Mouse (Mus musculus): ENCODE data around the gene Tagln2.

GRCm38 (mm10) chr1:172527431-172527830, 27.6 kb downstream of the Tagln2 start:
- TF ChIP-seq ZC3H11A (IDR thresholded peaks at IDR 0.05; ENCODE audit: borderline replicate concordance, low read depth, low read length) = no peak
- TF ChIP-seq CHD2 (IDR thresholded peaks at IDR 0.05; ENCODE audit: low read depth, low read length) = no peak
- no peak for TF ChIP-seq HCFC1 (IDR thresholded peaks at IDR 0.05; ENCODE audit: borderline replicate concordance, insufficient read depth, low read length)
- TF ChIP-seq MAFK (IDR thresholded peaks at IDR 0.05; ENCODE audit: insufficient read depth, low read depth, low read length) = no peak

Data from ES-E14 (cell line).